Mouse (Mus musculus): ENCODE measurements around the gene Stmnd1.
"Not testable (repeated sequence)": the region's sequence is repeated elsewhere in the genome, so short reads cannot be mapped to it uniquely, and the experiment has no call there.

Stmnd1 gene

GRCm38 (mm10) chr13:46290537-46290936 lies 17.0 kb downstream of the Stmnd1 start:
- DNase-seq (ENCODE audit: low spot score), result no peak

- no peak for DNase-seq (ENCODE audit: low spot score)
These were observed 20.8 kb downstream of the Stmnd1 start for GRCm38 (mm10) chr13:46294365-46294764.

GRCm38 (mm10) chr13:46297701-46298100 lies 24.2 kb downstream of the Stmnd1 start:
- no peak for DNase-seq (ENCODE audit: low spot score)

- peak; percentile 51 for DNase-seq (ENCODE audit: low spot score)
These were observed 37.3 kb downstream of the Stmnd1 start for GRCm38 (mm10) chr13:46310790-46311189.

- no peak for DNase-seq (ENCODE audit: low spot score)
These were observed 39.7 kb downstream of the Stmnd1 start for GRCm38 (mm10) chr13:46313176-46313575.

GRCm38 (mm10) chr13:46315165-46315564 lies 41.6 kb downstream of the Stmnd1 start:
- DNase-seq (ENCODE audit: low spot score), result peak; percentile 16

GRCm38 (mm10) chr13:46326351-46326985 lies 52.9 kb downstream of the Stmnd1 start:
- no peak for DNase-seq (ENCODE audit: low spot score)

- DNase-seq (ENCODE audit: low spot score), result no peak
These were observed 61.5 kb downstream of the Stmnd1 start for GRCm38 (mm10) chr13:46335020-46335419.

- DNase-seq (ENCODE audit: low spot score), result not testable (repeated sequence)
These were observed 62.8 kb downstream of the Stmnd1 start for GRCm38 (mm10) chr13:46336281-46336680.

GRCm38 (mm10) chr13:46337791-46338190 lies 64.3 kb downstream of the Stmnd1 start:
- no peak for DNase-seq (ENCODE audit: low spot score)

- DNase-seq (ENCODE audit: low spot score), result no peak
These were observed 66.4 kb downstream of the Stmnd1 start for GRCm38 (mm10) chr13:46339954-46340353.

GRCm38 (mm10) chr13:46340583-46340982 lies 67.1 kb downstream of the Stmnd1 start:
- DNase-seq (ENCODE audit: low spot score), result no peak

- DNase-seq (ENCODE audit: low spot score), result no peak
These were observed 67.9 kb downstream of the Stmnd1 start for GRCm38 (mm10) chr13:46341419-46341818.

GRCm38 (mm10) chr13:46343226-46343625 lies 69.7 kb downstream of the Stmnd1 start:
- DNase-seq (ENCODE audit: low spot score), result no peak

GRCm38 (mm10) chr13:46346830-46347512 lies 73.5 kb downstream of the Stmnd1 start:
- DNase-seq (ENCODE audit: low spot score), result no peak

- DNase-seq (ENCODE audit: low spot score), result no peak
These were observed 76.1 kb downstream of the Stmnd1 start for GRCm38 (mm10) chr13:46349664-46350063.

All from urinary bladder, postnatal 14 days (tissue).